Mouse (Mus musculus): Measurements from ENCODE around the gene Mylk.

Gene Mylk

DNA sequence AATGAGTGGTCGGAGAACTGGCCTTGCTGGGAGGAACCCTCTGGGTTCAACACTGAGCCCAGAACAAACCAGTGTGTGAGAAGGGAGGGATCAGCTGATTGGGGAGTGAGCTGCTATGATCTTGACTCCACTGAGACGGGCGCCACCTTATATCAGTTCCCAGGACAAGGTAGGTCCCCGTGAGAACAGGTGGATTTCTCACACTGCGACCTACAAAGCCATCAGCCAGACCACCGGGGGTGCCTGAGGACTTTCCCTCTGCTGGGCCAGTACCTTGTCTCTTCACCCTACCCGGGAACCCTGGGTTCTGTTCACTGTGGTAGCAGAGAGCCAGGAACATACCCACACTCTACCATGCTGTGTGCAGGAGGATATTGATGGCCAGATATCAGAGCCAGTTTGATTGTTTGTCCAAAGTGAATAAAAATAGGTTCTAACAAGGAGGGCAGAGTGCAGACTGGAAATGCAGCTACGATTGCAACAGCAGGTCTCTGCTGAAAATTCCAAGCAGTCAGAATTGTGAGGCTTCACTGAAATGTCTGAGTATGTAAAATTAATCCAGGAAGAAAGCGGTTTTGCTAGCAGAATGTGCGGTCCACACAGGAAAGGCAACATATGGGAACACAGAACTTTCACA lies 248.8 kb downstream of the Mylk start:
- DNase-seq, result no peak

DNA sequence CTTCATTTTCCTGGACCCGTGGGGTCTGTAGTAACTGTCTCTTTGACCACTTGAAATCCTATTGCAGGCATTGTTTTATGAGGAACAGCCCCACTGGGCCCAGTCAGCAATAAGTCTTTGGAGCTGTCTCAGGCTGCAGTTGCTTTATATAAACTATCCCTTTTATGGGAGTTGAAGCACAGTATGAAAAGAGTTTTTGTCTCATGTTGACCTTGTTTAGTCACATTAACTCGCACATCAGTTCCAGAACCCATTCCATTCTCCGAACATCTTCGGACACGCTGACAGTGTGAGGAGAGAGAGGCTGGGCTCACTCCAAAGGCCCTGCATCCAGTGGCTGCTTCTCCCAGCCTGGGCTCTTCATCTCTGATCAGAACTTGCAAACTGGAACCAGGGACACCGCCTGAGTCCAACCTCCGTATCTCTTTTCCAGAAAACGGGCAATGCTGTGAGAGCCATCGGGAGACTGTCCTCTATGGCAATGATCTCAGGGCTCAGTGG lies 249.7 kb downstream of the Mylk start:
- DNase-seq, result no peak

DNA sequence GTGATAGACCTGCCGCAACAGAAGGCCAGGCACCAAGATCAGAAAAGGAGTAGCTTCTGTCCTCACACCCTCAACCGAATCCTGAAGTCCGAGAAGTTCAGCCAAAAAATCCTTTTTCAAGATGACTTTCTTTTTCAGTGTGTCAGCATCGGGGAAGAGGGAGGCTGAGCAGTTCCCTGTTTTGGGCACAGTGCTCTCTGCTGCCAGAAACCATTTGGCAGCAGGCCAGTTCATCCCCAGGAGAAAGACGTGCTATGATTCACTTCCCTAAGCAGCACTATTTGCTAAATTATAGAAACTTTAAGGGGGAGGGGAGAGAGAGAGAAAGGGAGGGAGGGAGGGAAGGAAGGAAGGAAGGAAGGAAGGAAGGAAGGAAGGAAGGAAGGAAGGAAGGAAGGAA lies 251.1 kb downstream of the Mylk start:
- DNase-seq, result no peak

DNA sequence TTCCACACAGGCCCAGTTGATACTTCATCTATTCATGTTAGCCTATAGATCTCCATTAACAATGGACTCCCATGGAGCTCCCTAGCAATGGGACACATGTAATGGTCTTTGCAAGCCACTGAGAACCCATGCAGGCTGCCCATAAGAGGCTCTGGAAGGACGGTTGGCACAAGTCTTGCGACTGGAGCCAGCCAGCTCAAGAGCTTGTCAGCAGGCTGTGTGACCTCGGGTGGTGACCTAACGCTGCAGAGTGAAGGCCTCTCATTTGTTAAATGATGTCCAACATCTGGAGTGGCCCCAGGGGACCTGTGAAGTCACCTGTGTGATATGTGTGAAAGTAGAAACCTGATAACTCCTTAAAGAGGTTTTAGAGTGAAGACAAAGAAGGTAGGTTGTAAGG lies 252.0 kb downstream of the Mylk start:
- no peak for DNase-seq

DNA sequence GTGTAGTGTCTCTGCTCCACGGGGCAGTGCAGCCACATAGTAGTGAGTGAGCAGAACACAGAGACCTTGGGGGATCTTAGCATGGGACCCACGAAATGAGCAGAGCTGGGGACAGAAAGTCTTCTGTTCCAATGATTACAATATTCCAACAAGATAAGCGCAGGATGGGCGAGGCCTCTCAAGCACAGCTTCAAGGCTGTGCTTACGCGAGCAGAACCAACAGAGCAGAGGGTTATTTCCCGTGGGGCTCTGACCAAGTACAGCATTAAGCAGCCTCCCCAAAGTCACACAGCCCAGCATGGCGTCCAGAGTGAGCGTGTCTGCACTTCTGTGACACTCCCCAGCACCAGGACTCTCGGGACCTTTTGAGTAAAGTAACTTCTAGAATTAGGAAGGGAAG lies 252.6 kb downstream of the Mylk start:
- no peak for DNase-seq

DNA sequence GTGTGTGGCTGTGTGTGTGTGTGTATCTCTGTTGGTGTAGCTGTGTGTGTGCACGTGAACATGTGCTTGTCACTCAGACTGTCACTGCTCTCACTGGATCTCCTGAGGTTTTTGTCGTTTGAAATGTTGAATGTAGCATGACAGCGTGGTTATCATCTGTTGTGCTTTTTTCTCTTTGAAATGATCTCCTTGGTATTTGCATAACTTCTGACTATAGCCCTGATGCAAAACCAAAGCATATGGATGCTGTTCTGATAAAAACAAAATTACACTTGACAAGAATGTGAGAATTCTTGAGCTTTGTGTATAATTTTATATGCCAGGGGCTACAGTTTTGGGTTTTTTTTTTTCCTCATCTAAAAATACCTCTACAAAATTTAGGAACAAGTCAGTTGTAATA lies 254.0 kb downstream of the Mylk start:
- DNase-seq, result no peak

DNA sequence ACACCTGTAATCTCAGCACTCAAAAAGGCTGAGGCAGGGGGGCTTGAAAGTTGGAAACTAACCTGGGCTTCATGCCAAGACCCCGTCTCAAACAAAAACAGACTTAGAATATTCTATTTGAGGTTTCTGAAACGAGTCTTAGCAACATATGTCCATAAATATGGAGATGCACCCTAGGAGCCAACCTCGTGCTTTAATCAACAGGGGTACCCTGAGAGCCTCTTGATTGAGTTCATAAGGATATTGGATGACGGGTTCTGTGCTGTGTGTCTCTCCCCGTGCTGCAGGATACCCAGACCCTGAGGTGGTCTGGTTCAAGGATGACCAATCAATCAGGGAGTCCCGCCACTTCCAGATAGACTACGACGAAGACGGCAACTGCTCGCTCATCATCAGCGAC lies 255.0 kb downstream of the Mylk start:
- DNase-seq, result no peak

DNA sequence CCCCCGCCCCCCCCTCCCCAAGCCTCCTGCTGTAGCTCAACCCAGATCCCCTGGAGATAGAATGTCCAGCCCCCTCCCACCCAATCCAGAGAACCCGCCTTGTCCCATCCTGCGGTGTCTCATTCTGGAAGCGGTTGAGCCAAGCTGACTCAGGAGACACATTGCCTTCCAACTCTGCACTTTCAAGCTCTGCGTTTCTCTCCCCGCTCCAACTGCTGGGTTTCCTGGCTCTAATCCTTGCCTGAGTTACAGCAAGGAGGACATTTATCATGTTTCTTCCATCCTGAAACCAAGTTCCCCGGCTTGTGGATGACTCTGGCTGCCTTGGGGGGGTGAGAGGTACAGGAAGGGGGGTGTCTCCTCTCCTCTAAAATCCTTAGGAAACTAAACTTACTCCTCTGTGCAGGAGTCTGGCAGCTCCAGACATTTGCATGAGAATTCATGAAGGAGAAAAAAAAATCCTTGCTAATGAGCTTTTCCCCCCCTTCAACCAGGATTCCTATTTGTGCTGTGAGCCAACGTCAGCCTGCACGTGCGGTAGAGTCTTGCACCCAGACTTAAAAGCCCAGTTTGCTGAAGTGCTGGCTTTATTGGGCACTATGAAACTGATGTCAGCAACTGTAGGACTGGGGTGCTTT lies 256.0 kb downstream of the Mylk start:
- DNase-seq, result no peak

DNA sequence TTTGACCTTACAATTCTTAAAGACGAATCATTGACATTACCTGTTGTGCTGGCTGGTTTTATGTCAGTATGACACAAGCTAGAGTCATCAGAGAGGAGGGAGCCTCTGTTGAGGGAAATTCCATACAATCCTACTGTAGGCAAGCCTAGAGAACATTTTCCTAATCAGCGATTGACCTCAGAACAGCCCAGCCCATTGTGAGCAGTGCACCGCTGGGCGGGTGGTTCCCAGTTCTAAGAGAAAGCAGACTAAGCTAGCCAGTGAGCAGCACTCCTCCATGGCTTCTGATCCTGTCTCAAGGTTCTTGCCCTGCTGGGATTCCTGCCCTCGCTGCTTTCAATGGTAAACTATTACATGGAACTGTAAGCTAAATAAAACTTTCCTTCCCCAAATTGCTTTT lies 259.3 kb downstream of the Mylk start:
- no peak for DNase-seq

DNA sequence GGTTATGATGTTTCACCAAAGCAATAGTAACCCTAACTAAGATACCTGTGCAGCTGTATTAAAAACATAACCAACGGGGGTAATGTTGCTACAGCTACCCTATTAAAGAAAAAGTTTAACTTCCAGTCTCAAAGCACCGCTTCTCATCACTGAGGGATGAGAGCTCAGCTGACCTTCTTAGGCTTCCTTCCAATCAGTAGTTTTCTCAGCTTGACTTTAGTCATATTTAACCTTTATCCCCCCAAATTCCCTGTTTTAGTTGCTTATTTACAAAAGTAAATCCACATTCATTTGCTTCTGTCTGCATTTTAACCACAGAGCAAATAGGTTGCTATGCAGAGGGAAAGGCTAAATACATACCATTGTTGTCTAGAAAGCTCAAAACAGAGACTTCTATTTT lies 259.7 kb downstream of the Mylk start:
- no peak for DNase-seq

DNA sequence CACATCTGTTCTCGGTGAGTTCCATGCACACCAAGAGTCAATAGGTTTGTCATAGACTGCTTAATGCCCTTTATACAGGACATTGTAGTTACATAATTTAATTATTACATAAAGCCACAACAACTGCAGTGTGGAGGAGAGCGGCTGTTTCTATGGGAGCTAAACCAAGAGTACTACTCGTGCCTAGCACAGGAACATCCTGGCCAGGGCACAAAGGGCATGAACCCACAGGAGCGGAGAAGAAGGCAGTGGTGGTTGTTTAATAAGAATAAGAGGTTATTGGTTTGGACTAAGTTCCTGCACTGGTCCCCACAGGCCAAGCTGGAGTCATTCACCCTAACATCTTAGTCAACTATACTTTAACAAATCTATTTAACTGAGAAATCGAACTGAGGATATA lies 261.2 kb downstream of the Mylk start:
- no peak for DNase-seq

DNA sequence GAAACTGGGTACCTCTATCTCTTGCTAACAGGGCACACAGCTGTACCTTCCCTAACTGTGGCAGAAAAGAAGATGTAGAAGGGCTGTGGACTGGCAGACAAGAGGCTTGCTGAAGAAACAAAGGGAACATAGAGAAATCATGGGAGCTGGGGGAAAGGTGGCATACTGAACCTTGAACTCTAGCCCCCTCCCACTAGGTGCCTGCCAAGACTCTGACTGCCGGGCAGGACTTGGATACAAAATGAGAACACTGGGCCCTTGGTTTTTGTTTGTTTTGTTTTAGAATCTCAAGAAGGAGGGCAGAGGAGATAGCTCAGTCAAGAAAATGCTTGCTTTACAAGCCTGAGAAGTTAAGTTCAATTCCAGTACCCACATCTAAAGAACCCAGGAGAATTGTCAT lies 262.4 kb downstream of the Mylk start:
- no peak for DNase-seq

DNA sequence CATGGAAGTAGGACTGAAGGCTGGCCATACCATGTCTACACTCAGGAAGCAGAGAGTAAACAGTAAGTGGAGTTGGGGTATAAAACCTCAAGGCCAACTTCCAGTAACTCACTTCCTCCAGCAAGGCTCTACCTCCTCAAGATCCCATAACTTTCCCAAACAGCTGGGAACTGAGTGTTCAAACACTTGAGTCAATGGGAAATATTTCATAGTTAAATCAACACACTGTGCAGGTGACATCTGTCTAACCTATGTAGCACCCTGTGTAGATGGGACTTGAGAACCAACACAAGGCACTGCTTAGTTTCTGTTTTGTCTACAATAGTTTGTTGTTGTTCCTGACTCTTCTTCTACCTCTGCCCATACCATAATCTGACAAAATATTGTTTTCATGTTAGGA lies 263.4 kb downstream of the Mylk start:
- no peak for DNase-seq

DNA sequence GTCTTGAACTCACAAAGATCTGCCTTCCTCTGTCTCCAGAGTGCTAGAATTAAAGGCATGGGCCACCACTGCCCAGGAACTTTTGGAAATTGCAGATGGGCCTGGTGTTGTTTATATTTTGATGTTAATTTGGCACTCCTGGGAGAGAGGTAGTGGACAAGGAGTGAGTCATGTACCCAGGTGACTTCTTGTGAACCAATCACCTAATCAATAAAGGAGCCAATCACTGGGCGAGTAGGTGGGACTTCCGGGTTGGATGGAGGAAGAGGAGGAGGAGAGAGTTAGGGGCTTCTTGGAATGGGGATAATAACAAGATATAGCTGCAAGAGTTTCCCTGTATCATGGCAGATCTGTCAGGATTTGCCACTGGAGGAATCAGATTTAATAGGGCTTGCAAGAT lies 268.5 kb downstream of the Mylk start:
- DNase-seq, result no peak

DNA sequence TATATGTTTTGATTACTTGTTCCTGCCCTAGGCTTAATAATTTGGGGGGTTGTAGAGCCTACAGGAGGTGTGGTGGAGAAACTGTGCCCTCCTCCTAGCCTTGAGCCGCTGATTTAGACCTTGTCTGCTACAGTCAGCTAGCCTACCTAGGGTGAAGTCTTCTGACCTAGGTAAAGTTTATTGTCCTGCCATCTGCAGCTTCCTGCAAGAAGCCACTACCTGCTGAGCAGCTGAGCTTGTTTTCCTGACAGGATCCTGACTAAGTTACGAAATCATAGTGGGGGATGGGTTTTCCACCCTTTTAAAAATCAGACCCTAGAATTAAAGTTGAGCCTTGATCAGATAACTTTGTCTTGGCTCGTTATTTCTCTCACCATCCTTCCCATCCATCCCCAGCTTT lies 271.5 kb downstream of the Mylk start:
- DNase-seq, result no peak

DNA sequence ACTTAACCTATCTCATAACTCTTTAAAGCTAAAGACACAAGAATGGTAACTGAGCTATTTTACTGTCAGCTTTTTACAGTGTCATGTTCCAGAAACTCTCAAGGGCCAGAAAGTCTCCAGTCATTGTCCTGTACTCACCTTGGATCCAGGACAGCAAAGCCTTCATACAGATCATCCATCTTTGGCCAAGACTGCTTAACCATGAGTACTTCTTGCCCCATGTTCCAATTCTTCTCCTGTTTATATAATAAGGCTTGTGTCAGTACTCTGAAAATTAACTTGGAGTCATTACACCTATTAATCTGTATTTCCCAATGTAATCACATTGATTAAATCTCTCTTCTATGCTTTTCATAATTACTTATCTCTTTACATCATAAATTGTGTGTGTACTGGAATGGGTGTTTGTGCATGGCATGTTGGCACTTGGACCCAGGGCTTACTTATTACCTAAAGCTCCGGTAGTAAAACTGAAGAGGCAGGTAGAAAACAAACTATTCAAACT lies 273.5 kb downstream of the Mylk start:
- no peak for DNase-seq

DNA sequence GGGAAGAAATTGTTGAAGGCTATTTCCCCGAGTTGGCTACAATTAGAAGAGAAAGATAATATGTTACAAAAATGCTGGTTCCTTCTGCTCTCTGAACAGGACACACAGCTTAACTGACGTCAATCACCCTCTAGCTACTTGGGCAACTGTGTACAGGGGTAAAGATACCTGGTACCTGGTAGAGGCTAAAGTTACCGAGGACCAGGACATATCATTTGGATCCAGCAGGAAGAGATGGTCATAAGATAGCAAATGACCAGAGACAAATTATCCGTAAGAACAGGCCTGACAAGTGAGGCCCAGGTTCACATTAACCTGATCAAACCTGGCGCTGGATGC lies 276.9 kb downstream of the Mylk start:
- DNase-seq, result no peak

DNA sequence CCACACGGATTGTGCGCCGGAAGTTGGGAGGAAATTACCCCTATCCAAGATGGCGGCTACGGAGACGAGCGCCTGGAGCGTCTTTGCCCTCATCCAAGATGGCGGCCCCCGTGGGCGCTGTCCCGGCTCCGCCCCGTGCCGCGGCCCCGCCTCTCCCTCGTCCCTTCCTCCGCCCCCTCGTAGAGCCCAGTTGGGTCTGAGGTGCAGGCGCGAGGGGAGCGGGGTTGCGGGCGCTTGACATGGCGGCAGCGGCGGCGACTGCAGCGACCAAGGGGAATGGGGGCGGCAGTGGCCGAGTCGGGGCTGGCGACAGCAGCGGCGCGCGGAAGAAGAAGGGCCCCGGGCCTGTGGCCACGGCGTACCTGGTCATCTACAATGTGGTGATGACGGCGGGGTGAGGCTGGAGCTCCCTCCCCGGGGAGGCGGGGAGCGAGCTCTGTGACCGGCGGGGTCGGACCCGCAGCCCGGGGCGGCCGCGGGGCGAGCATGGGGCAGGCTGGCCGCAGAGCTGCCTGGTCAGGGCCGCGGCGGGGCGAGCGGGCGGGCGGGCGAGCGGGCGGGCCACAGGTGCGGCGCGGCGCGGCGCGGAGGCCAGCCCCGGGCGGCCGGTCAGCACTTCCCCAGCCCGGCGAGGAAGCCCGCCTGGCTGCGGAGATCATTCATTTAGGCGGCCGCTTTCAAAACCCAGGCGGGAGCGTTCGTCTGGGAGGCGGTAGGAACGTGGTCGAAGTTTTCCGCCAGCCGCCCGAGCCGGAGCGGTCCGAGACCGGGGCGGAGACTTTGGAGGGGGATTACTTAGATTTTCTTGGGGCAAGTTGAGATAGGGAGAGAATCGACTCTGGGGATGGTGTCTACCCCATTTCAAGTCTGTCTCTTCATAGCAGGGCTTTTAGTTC lies 277.5 kb downstream of the Mylk start, which contains the start of gene Hacd2:
Gene Hacd2, plus strand, starts transcription at position 187 of the 896 bp plus-strand sequence.
- DNase-seq, result peak; percentile 95

DNA sequence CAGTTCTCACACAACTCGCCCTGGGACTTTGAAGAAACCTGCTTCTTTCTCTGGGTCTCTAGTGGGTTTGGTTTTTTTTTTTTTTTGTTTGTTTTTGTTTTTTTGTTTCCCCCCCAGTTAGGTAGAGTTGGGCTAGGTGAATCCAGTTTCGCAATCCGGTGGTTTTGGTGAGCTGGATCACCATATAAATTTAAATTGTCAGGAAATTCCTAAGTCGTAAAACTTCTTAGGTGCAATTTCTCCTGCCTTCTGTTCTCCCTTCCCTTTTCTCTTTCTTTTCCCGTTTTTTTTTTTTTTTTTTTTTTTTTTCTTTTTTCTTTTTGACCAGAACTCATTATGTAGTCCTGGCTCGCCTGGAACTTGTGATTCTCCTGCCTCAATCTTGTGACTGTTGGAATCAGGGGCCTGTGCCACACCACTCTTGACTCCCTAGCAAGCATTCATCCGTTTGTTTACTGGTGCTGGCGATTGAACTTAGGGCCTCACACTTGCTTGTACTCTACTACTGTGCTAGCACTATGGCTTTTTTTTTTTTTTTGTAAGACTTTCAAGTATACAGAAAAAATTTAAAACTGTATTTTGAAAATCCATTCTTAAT lies 278.2 kb downstream of the Mylk start:
- no peak for DNase-seq

DNA sequence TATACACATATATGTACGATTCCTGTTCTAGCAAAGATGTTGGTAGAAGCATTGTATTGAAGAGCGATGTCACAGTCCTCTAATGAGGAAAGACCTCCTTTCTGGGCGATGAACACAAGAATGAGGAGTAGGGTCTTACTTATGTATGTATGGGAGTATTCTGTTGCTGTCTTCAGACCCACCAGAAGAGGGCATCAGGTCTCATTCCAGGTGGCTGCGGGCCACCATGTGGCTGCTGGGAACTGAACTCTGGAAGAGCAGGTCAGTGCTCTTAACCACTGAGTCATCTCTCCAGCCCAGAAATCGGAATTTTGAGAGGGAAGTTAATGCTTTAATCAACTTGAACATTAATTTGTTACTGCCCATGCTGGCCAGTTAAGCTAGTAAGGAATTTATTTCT lies 279.3 kb downstream of the Mylk start:
- no peak for DNase-seq

DNA sequence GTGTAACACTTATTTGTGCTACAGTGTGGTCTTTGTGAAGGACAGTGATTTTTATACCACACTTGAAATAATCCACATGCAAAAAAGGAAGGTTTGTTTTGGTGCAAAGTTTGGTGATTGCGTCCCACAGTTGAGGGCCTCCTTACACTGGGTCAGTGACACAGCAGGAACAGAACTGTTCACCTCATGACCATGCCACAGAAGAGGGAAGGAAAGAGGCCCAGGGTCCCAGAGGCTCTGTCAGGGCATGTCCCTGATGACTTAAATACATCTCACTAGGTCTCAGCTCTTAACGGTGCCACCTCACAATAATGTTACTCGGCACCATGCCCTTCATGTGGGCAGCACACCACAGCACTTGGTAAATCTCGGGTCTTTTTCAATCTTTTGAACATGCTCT lies 280.3 kb downstream of the Mylk start:
- no peak for DNase-seq

DNA sequence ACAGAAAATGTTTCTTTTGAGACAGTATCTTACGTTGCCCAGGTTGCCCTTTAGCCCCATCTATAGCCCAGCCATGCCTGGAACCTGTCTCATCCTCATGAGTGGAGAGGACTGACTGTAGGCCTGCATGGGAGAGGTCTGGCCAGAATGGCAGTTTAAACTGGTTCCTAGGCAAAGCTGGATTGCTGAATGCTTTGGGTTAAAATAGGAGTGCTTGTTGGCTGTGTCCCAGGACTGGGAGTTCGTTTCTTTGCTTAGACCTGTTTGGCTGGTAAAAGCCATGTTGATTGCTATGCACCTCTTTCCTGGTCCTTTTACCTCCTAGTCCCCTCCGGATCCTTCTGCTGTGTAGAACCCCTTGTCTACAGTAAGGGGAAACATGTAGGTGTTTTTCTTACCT lies 288.2 kb downstream of the Mylk start:
- no peak for DNase-seq

DNA sequence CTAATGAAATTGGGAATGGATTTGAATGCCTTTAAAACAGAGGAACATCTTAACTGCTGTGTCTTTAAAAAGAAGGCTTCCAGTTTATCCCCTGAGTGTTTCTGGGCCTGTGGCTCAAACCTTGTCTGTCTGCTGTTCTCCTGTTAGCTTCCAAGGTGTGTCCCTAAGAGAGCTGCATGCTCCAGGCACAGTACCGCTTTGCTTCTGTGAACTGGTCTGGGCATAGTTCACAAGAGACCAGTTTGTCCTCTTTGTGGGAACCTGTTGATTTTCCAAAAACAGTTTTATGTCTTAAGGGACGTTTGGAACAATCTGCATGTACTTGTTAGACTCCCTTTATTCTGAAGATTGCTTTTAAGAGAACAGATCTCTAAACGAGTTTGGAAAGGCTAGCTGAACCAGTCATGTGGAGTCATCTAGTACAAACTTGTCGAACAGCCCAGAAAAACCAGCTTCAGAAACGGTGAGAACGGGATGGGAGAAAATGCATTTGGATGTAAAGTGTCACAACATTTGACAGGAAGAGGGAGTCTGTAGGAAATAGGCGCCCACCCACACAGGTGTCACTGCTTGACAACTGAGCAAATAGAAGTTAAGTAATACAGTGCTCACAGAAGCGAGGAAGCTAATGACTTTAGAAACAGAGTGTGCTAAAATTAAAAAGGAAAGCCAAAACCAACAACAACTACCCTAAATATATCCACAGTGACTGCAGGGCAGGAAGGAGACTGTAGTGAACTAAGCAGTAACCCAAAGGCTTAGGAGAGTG lies 289.0 kb downstream of the Mylk start:
- no peak for DNase-seq

Data from cerebellum, adult 9-10 months (tissue).